Comparison of ENCODE assay signal across 23 mouse cellular contexts in the genomic region with DNA sequence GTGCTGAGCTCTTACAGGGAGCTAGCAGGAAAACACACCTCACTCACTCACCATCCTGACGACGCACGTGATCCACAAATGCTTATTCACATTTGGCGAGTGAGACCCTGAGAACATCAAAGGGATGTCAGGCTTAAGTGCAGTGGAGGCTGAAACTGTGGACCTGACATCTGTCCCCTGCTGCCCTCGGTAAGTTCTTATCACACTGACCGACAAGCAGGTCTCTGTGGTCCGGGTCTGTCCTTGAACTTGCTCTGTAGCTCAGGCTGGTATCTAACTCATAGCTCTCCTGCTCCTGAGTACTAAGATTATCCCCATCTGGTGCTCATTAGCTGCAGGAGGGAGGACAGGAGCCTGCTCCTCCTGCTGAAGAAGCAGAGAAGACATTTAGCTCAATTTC.
DNase-seq lines count a peak whose midpoint lies in the region; ATAC-seq lines count a peak whose summit lies in the region.
"Had no signal": no experiment of that assay in that cellular context is flagged by ENCODE, and none has a peak within 500 bp of the region (broad histone marks: within the 10 kb centered on the region; RNA-seq: fewer than 3 reads in every experiment).

No protein-coding gene starts in this region.

- peaks cover 66% of the 10 kb centered on the region for H3K4me1 ChIP-seq in heart, embryonic 13.5 days
- no peaks in the 10 kb centered on the region for H3K4me1 ChIP-seq in forebrain, embryonic 10.5 days
- H3K4me1 ChIP-seq: hindbrain, embryonic 15.5 days; neural tube, embryonic 15.5 days had no signal

- H3K27ac ChIP-seq in heart, embryonic 13.5 days (replicated peaks): peak overlapping the region; percentile 93
- no peak overlapping the region for H3K27ac ChIP-seq in forebrain, embryonic 10.5 days
- H3K27ac ChIP-seq: gastrocnemius, adult 2 months; heart, adult 2 months; hindbrain, embryonic 15.5 days; liver, embryonic 14.5 days; neural tube, embryonic 15.5 days had no signal

- ATAC-seq in heart, embryonic 13.5 days (ENCODE audit: extremely low read depth, insufficient number of reproducible peaks, low FRiP score, low TSS enrichment): no peak
- ATAC-seq: CD4-positive, CD25-positive, alpha-beta regulatory T cell, adult 4 months; forebrain, embryonic 14.5 days had no signal

- 23% methylated on average over 7 of the region's 7 CpGs for WGBS in heart, embryonic 13.5 days
- 78% methylated on average over 7 of the region's 7 CpGs for WGBS in forebrain, embryonic 10.5 days

- peak; percentile 47 for DNase-seq in embryo, embryonic 10.5 days (ENCODE audit: low spot score)
- no peak for DNase-seq in embryo, embryonic 11 days
- no peak for DNase-seq in heart, postnatal 14 days
- DNase-seq in urinary bladder, adult 2 months (ENCODE audit: low spot score): peak; percentile 4
- no peak for DNase-seq in urinary bladder, postnatal 10 days (ENCODE audit: low spot score)
- DNase-seq in forebrain, embryonic 10.5 days (ENCODE audit: extremely low spot score, low spot score): no peak
- DNase-seq in thymus, adult 18-20 months: no peak
- DNase-seq: adrenal gland, postnatal 36 days; cerebellum, adult 9-10 months; gastrocnemius, adult 2 months; kidney, adult 2 months; kidney, postnatal 14 days; left cerebral cortex, postnatal 4 days; lung, embryonic 14.5 days; lung, postnatal 36 days had no signal

- H3K9me3 ChIP-seq in heart, embryonic 13.5 days: no peaks in the 10 kb centered on the region
- H3K9me3 ChIP-seq in forebrain, embryonic 10.5 days: no peaks in the 10 kb centered on the region
- H3K9me3 ChIP-seq: hindbrain, embryonic 15.5 days; limb, embryonic 15.5 days; neural tube, embryonic 15.5 days had no signal

- intact Hi-C loops in heart, postnatal 14 days (cut with DNase I): no loop called here

- no peaks in the 10 kb centered on the region for H3K36me3 ChIP-seq in heart, embryonic 13.5 days
- no peaks in the 10 kb centered on the region for H3K36me3 ChIP-seq in forebrain, embryonic 10.5 days (replicated peaks)
- H3K36me3 ChIP-seq: hindbrain, embryonic 15.5 days; limb, embryonic 15.5 days; neural tube, embryonic 15.5 days had no signal

- H3K4me3 ChIP-seq in heart, embryonic 13.5 days: no peak overlapping the region
- H3K4me3 ChIP-seq in forebrain, embryonic 10.5 days: no peak overlapping the region
- H3K4me3 ChIP-seq: gastrocnemius, adult 2 months; heart, adult 2 months; hindbrain, embryonic 15.5 days; limb, embryonic 15.5 days; neural tube, embryonic 15.5 days had no signal

- peak overlapping the region; percentile 10; the same call in 1 of the 2 replicates for H3K4me2 ChIP-seq in heart, embryonic 13.5 days
- H3K4me2 ChIP-seq: hindbrain, embryonic 15.5 days; limb, embryonic 15.5 days; lung, embryonic 14.5 days; neural tube, embryonic 15.5 days had no signal

- peak overlapping the region; percentile 37; the same call in 1 of the 2 replicates for H3K9ac ChIP-seq in heart, embryonic 13.5 days
- H3K9ac ChIP-seq: hindbrain, embryonic 15.5 days; limb, embryonic 15.5 days; liver, embryonic 14.5 days; lung, embryonic 14.5 days; neural tube, embryonic 15.5 days had no signal

- no peaks in the 10 kb centered on the region for H3K27me3 ChIP-seq in heart, embryonic 13.5 days (replicated peaks)
- H3K27me3 ChIP-seq in forebrain, embryonic 10.5 days (ENCODE audit: poor library complexity, severe bottlenecking): no peaks in the 10 kb centered on the region
- H3K27me3 ChIP-seq: hindbrain, embryonic 15.5 days; limb, embryonic 15.5 days; neural tube, embryonic 15.5 days had no signal

Comparison
In these comparisons a context has a peak if more than half of its experiments do, and no peak if none do; other contexts are left out.
1. DNase-seq: peak in embryo, embryonic 10.5 days (single experiment) and urinary bladder, adult 2 months (single experiment); none in embryo, embryonic 11 days (single experiment), heart, postnatal 14 days (0 of 2), urinary bladder, postnatal 10 days (single experiment), forebrain, embryonic 10.5 days (single experiment) and thymus, adult 18-20 months (0 of 2).